Mouse (Mus musculus) liver, embryonic 13.5 days (tissue): ENCODE results near the gene Adh6b. TPM values are rescaled to one million over a fixed set of nuclear protein-coding genes. Genes with fewer than 3 reads are reported as not detected.

ENCODE experiments used
- ATAC-seq: fragments of 200-750 bp; cut with Nextera tagmentation; 2 replicates; pipeline ENCODE4 v1.8.0; 2017; ENCODE audit warnings: low read depth, mild to moderate bottlenecking, moderate number of reproducible peaks, moderate library complexity
- DNase-seq: peaks from one replicate; pipeline ENCODE4 v3.0.0; 2022
- H3K27ac ChIP-seq: fragments of 300-500 bp; sonication (generic); 2 replicates; pipeline ENCODE4 v1.5.1; 2015; ENCODE audit warnings: moderate library complexity, mild to moderate bottlenecking, inconsistent platforms
- H3K27me3 ChIP-seq: fragments of 300-500 bp; sonication (generic); 2 replicates; pipeline ENCODE4 v1.6.1; 2015; ENCODE audit warnings: mild to moderate bottlenecking, inconsistent platforms
- H3K36me3 ChIP-seq: fragments of 300-500 bp; sonication (generic); 2 replicates; pipeline ENCODE4 v1.6.1; 2015; ENCODE audit warnings: mild to moderate bottlenecking, inconsistent platforms
- H3K4me1 ChIP-seq: fragments of 300-500 bp; sonication (generic); replicated peaks from 2 replicates; pipeline ENCODE4 v1.6.1; 2015; ENCODE audit warnings: inconsistent platforms
- H3K4me2 ChIP-seq: fragments of 300-500 bp; sonication (generic); 2 replicates; pipeline ENCODE4 v1.6.1; 2015; ENCODE audit warnings: inconsistent platforms, mild to moderate bottlenecking, moderate library complexity
- H3K4me3 ChIP-seq: fragments of 300-500 bp; sonication (generic); replicated peaks from 2 replicates; pipeline ENCODE4 v1.5.1; 2015; ENCODE audit warnings: mild to moderate bottlenecking, inconsistent platforms
- H3K9ac ChIP-seq: fragments of 300-500 bp; sonication (generic); 2 replicates; pipeline ENCODE4 v1.6.1; 2015; ENCODE audit warnings: mild to moderate bottlenecking, inconsistent platforms
- H3K9me3 ChIP-seq: fragments of 300-500 bp; sonication (generic); replicated peaks from 2 replicates; pipeline ENCODE4 v1.6.1; 2016; ENCODE audit warnings: inconsistent platforms
- WGBS: fragments of 180-500 bp; shearing (Covaris S2); methylation state at CpG from one replicate; pipeline ENCODE4 v1.1.7; 2015; ENCODE audit not compliant: insufficient replicate concordance; 5-methylcytosine and 5-hydroxymethylcytosine counted together
- polyA plus RNA-seq: library from polyadenylated mRNA; unstranded; fragments of >200 nt; fragmentation: Nextera tagmentation; extraction: Ambion mirVana; gene quantifications from 2 replicates; pipeline ENCODE4 v1.2.1, GENCODE M21; 2015

Adh6b gene
- polyA plus RNA-seq, result 0.35 and 0.51 TPM in 2 replicates

DNA sequence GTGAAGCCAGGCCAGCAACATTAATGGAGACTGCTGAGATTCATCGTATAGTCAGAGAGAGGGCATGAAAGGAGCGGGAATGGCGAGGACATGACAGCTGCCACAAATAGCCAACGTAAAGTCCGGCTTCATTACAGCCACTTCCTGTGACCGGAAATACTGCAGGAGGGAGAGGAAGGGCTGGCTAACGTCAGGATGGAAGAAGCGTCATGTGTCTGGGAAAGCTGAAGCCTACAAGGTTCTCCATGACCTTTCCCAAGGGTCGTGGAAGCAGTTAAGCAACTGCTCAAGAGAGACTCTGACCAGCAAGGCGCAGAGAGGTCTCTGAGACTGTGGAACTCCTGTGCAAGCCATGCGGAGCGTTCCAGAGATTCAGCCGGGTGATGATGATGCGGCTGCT lies at the start of gene Adh6b:
Gene Adh6b, plus strand, starts transcription at position 305 of the 400 bp plus-strand sequence.
- Histone ChIP-seq H3K9ac (no peak within 1 kb of the TSS), H3K27ac (no peak within 1 kb of the TSS), H3K4me1 (no peaks in the 10 kb centered on the region), H3K27me3 (no peaks in the 10 kb centered on the region), H3K9me3 (no peaks in the 10 kb centered on the region), H3K4me3 (no peak within 1 kb of the TSS), H3K4me2 (no peak within 1 kb of the TSS), H3K36me3 (no peaks in the 10 kb centered on the region)
- DNase-seq (no peak), ATAC-seq (no peak)
- WGBS, result 43% methylated on average over 14 of the region's 14 CpGs

DNA sequence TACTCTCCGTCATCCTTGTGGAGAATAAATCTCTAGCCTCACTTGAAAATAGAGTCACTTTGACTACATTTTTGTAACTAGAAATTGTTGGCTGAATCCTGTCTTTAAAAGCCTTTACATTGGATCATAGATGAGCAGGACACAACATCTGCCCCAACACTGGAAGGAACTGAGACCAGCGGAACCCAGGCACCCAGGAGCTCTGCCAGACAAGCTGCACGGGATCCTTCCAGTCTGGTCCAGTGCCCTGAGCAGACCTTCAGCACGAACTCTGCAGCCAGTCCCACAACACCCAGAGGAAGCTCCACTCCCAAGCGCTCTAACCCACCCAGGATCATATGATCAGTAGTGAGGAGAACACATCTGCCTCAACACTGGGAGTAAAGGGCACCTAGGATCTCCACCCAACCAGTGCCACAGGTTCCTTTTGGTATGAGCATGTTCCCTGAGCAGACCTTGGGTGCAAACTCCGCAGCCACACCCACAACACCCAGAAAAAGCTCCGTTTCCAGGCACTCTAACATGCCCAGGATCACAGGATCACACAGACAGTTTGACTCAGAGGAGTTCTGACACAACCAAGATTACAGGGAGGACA lies 48.2 kb upstream of the Adh6b start:
- Histone ChIP-seq H3K9me3 (no peaks in the 10 kb centered on the region), H3K27me3 (no peaks in the 10 kb centered on the region), H3K9ac (no peak overlapping the region), H3K27ac (no peak overlapping the region), H3K4me1 (no peaks in the 10 kb centered on the region), H3K4me2 (no peak overlapping the region), H3K36me3 (no peaks in the 10 kb centered on the region), H3K4me3 (no peak overlapping the region)
- 63% methylated on average over 7 of the region's 7 CpGs for WGBS
- ATAC-seq, result no peak
- DNase-seq, result no peak

DNA sequence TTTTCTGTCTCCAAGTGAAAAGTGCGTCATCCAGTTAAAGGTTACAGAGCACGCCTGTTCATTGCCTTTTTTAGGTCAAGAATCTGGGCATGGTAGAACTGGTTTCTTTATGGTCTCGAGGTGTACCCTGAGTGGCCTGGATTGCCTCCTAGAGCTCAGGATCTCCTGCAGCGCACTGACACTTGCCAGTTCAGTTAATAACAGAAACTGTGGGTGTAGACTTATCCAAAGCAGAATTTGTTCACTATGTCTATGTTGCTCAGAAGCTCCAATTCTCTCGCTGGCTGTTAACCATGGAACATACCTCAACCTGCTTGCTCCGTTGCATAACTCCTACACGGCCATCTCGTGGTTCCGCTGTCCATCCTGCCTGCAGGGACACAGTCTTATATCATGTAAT lies 41.4 kb upstream of the Adh6b start:
- Histone ChIP-seq H3K4me3 (no peak overlapping the region), H3K27me3 (no peaks in the 10 kb centered on the region), H3K9me3 (no peaks in the 10 kb centered on the region; the same call in 1 of the 2 replicates), H3K4me2 (no peak overlapping the region), H3K9ac (no peak overlapping the region), H3K27ac (no peak overlapping the region), H3K36me3 (no peaks in the 10 kb centered on the region), H3K4me1 (0 out of 2 replicates have a peak, but pooled peaks cover 4% of the 10 kb centered on the region)
- DNase-seq (no peak), ATAC-seq (no peak)
- WGBS, result 75% methylated on average over 9 of the region's 9 CpGs

DNA sequence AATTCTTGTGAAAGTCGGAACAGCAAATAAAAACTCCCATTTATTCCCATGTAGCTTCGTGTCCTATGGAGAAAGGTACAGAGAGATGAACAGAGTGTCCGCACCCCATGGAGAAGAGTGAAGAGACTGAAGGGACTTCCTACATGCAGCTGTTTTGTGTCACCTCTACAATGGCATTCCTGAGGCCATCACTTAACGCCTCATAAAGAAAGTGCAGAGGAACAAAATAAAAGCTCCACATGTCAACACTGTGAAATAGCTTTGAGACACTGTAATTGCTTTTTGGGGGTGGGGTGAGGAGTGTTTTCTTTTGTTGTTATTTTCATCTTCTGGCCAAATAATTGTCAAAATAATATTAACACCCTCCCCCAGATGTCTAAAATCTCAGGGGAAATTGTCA lies 38.9 kb upstream of the Adh6b start:
- no peaks in the 10 kb centered on the region; the same call in 1 of the 2 replicates for H3K9me3 ChIP-seq
- WGBS, result 75% methylated on average over 4 of the region's 4 CpGs
- H3K36me3 ChIP-seq, result no peaks in the 10 kb centered on the region
- DNase-seq (no peak), ATAC-seq (no peak)
- H3K9ac ChIP-seq, result no peak overlapping the region
- no peak overlapping the region for H3K27ac ChIP-seq
- H3K27me3 ChIP-seq, result no peaks in the 10 kb centered on the region
- H3K4me1 ChIP-seq, result 0 out of 2 replicates have a peak, but pooled peaks cover 10% of the 10 kb centered on the region
- H3K4me2 ChIP-seq, result no peak overlapping the region
- no peak overlapping the region for H3K4me3 ChIP-seq

DNA sequence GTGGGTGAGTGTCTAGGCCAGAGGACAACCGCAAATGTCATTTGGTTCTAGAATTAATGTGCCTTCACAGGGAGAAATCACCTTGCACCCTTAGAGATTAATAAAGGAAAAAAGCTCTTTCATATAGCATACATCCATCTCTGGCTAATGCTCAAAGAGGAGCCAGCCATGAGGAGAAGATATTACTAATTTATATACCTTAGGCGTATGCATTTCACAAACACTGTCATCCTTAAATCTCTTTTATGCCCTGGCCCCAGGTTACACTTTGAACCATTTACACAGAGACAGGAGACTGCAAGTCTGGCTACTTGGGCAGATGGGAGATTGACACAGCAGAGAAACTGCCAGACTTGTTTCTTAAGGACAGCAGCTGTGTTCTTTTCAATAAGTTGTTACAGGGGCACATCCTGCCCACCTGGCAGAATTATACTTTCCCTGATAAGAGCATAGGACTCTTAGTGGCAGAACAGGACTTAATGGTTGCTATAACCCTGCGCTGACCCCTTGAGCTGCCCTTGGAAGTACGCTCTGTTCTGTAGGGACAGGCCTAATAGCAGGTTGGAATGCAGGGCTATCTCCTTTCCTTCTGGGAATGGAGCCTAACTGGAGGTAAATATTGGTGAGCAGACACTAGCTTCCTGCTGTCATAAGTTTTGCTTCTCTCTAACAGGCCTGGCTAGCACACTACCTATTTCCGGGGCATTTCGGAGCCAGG lies 37.6 kb upstream of the Adh6b start:
- Histone ChIP-seq H3K27ac (no peak overlapping the region), H3K9me3 (no peaks in the 10 kb centered on the region; the same call in 1 of the 2 replicates), H3K4me3 (no peak overlapping the region), H3K4me1 (0 out of 2 replicates have a peak, but pooled peaks cover 10% of the 10 kb centered on the region), H3K36me3 (no peaks in the 10 kb centered on the region), H3K27me3 (no peaks in the 10 kb centered on the region), H3K4me2 (no peak overlapping the region), H3K9ac (no peak overlapping the region)
- ATAC-seq, result no peak
- 76% methylated on average over 6 of the region's 6 CpGs for WGBS
- DNase-seq, result no peak

DNA sequence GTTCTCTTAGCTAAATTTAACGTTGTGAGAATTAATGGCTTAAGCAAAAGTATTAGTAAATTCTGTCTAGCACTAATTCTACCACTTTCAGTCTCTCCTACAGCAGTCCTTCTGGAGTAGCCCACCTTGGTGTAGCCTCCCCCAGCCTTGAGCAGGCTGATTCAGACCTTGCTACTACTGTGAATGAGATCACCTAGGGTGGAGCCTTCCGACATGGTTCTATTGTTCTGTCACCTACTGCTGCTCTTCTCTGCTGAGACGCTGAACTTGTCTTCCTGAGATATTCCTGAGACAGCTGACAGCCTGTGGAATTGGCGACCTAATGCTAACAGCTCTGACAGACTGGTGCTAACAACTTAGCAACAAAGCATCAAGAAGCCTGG lies 37.1 kb upstream of the Adh6b start:
- DNase-seq, result no peak
- Histone ChIP-seq H3K9ac (no peak overlapping the region), H3K36me3 (no peaks in the 10 kb centered on the region), H3K27me3 (no peaks in the 10 kb centered on the region), H3K27ac (no peak overlapping the region), H3K4me3 (no peak overlapping the region), H3K4me2 (no peak overlapping the region), H3K9me3 (no peaks in the 10 kb centered on the region), H3K4me1 (0 out of 2 replicates have a peak, but pooled peaks cover 10% of the 10 kb centered on the region)
- WGBS, result 40% methylated on average over 4 of the region's 4 CpGs
- ATAC-seq, result no peak

DNA sequence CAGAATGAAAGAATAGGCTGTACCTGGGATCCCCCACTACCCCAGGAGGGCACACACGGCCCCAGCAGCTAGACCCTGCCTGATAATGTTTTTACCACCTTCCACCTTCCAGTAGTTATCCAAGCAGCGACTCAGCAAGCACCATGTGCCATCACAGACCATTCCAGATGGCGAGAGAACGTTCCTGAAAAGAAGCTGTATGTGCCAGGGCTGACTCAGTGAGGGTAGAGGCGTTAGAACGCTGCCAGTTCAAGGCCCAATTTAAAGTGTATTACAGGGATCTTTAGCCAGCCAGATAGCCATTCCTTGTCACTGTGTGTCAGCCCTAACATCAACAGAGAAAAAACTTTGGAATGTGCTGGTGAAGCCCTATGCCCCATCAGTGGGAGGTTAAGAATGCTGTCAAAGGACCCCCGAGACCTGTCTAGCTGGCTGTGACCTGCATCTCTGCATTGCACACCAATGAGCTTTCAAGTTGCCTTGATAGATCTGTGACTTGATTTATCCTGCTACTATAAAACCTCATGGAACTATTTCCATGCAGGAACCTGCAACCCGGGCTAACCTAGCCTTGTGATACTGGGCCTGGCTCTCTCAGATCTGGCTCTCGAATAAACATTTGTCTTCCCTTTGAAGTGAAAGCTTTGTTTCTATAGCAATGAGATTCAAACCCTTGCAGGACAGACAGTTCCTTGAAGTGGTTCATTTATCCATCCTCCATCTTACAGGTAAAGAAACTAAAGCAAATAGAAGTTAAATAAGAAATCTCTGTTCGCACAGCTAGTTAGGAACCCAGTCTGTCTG lies 35.9 kb upstream of the Adh6b start:
- H3K27me3 ChIP-seq, result no peaks in the 10 kb centered on the region
- no peak overlapping the region for H3K9ac ChIP-seq
- H3K9me3 ChIP-seq, result no peaks in the 10 kb centered on the region
- ATAC-seq, result no peak
- DNase-seq, result no peak
- no peak overlapping the region for H3K4me3 ChIP-seq
- H3K4me1 ChIP-seq, result 0 out of 2 replicates have a peak, but pooled peaks cover 10% of the 10 kb centered on the region
- H3K4me2 ChIP-seq, result no peak overlapping the region
- no peaks in the 10 kb centered on the region for H3K36me3 ChIP-seq
- 53% methylated on average over 10 of the region's 10 CpGs for WGBS
- no peak overlapping the region for H3K27ac ChIP-seq

DNA sequence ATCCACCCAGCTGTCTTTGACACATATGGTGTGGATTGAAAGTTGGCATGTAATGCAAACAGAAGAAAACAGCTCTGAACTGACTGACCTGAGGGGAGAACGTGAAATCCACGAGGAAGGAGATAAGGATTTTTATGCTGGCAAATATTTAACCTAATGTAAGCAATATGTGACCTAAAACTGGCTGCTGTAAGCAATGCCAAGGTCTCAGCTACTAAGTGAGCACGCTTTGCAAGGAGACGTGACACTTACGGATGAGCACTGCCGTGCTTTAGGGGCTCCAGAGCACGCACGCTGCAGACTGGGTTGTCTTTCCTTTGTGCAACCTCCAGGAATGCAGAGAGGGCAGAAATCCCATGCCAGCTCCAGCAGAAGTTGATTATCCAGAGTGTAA lies 35.3 kb upstream of the Adh6b start:
- DNase-seq, result no peak
- Histone ChIP-seq H3K36me3 (no peaks in the 10 kb centered on the region), H3K27ac (no peak overlapping the region), H3K4me3 (no peak overlapping the region), H3K9ac (no peak overlapping the region), H3K4me1 (0 out of 2 replicates have a peak, but pooled peaks cover 10% of the 10 kb centered on the region), H3K9me3 (no peaks in the 10 kb centered on the region), H3K4me2 (0 out of 2 replicates have a peak overlapping the region, but pooled peaks have one; percentile 4), H3K27me3 (no peaks in the 10 kb centered on the region)
- 56% methylated on average over 8 of the region's 8 CpGs for WGBS
- no peak for ATAC-seq

DNA sequence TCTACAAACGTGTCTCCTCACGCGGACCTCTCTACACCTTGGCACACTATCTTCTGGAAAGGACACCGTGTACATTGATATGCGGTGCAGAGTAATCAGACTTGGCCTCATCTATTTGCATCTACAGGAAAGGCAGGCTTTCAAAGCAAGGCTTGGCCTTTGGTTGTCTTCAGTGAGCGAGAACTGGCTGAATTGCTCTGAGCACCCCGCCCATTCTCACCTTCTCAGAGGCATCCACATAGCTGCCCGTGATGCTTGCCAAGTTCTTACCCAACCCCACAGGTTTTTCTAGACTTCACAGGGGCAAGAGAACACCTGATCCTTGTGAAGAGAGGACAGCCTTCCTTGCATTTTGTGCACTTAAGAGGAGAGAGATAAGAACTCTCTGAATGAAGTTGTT lies 31.7 kb upstream of the Adh6b start:
- Histone ChIP-seq H3K9me3 (no peaks in the 10 kb centered on the region), H3K9ac (no peak overlapping the region), H3K4me2 (no peak overlapping the region), H3K4me1 (0 out of 2 replicates have a peak, but pooled peaks cover 6% of the 10 kb centered on the region), H3K27ac (no peak overlapping the region), H3K27me3 (no peaks in the 10 kb centered on the region), H3K36me3 (no peaks in the 10 kb centered on the region), H3K4me3 (no peak overlapping the region)
- no peak for DNase-seq
- ATAC-seq, result no peak
- WGBS, result 79% methylated on average over 8 of the region's 8 CpGs

DNA sequence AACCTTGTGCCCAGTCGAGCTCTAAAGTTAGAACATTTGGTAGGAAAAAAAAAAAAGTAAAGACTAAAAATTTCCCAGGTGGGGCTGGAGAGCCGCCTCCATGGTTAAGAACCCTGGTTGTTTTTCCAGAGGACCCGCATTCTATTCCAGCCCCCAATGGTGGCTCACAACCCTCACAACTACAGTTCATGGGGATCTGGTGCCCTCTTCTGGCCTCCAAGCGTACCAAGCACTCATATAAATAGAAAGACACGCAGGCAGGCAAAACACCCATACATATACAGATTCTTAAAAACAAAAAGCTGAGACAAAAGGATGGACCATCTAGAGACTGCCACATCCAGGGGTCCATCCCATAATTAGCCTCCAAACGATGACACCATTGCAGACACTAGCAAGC lies 30.6 kb upstream of the Adh6b start:
- 68% methylated on average over 6 of the region's 6 CpGs for WGBS
- no peak for DNase-seq
- Histone ChIP-seq H3K27me3 (no peaks in the 10 kb centered on the region), H3K27ac (no peak overlapping the region), H3K36me3 (no peaks in the 10 kb centered on the region), H3K4me3 (no peak overlapping the region), H3K4me2 (no peak overlapping the region), H3K9ac (no peak overlapping the region), H3K4me1 (0 out of 2 replicates have a peak, but pooled peaks cover 1% of the 10 kb centered on the region), H3K9me3 (no peaks in the 10 kb centered on the region)
- ATAC-seq, result no peak

DNA sequence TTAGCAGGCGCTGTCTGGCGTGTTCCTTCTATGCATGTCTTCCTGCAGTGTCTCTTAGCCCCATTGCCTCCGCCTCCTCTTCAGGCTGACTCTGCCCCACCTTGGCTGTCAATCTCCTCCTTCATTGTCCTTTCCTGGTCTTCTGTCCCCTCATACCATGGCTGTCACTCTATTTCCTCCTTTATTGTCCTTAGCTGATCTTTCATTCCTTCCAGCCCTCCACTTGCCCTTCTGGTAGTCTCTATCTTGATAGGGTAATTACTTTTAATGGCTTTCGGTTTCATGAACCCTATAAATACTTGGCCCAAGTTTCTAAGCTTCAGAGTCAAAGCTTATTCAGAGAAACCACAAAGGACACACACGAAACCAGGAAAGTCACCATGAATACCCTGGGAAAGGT lies 28.6 kb upstream of the Adh6b start, which contains the start of gene Adh6a:
Gene Adh6a, plus strand, starts transcription at position 322 of the 400 bp plus-strand sequence.
- no peak within 1 kb of the TSS for H3K4me3 ChIP-seq
- no peak within 1 kb of the TSS for H3K4me2 ChIP-seq
- ATAC-seq (no peak), DNase-seq (no peak)
- no peaks in the 10 kb centered on the region for H3K27me3 ChIP-seq
- 57% methylated on average over 5 of the region's 5 CpGs for WGBS
- H3K4me1 ChIP-seq, result no peaks in the 10 kb centered on the region
- H3K9ac ChIP-seq, result no peak within 1 kb of the TSS
- H3K27ac ChIP-seq, result no peak within 1 kb of the TSS
- no peaks in the 10 kb centered on the region for H3K36me3 ChIP-seq
- H3K9me3 ChIP-seq, result no peaks in the 10 kb centered on the region
